Mouse (Mus musculus): ENCODE data around the gene Dupd1. TPM values are rescaled to one million over a fixed set of nuclear protein-coding genes. Genes with fewer than 3 reads are reported as not detected.

The Dupd1 gene
- polyA plus RNA-seq, 1 experiment from 2014 or later: not detected

DNA sequence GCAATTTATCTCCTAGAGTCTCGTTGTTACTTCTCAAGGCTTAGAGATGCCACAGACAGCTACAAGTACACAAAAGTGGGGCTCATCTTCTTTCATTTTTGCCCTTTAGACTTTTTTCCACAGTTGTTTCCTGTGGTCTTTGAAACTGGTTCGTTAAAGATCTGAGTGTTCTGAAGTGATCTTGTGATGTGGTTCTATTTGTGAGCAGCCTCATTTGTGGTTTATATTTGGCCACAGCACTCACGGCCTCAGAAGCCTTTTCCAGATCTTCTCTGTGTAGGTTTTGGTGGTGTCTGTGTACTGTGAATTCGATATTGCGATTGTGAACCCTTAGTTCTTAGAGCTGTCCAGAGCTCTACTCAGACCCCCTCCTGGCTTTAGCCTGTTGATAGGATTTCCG lies 77.8 kb downstream of the Dupd1 start:
- H3K4me2 ChIP-seq (ENCODE audit: low read depth, low read length): no peak overlapping the region
- 85% methylated on average over 6 of the region's 6 CpGs for WGBS
- no peak for ATAC-seq (ENCODE audit: low read depth)

DNA sequence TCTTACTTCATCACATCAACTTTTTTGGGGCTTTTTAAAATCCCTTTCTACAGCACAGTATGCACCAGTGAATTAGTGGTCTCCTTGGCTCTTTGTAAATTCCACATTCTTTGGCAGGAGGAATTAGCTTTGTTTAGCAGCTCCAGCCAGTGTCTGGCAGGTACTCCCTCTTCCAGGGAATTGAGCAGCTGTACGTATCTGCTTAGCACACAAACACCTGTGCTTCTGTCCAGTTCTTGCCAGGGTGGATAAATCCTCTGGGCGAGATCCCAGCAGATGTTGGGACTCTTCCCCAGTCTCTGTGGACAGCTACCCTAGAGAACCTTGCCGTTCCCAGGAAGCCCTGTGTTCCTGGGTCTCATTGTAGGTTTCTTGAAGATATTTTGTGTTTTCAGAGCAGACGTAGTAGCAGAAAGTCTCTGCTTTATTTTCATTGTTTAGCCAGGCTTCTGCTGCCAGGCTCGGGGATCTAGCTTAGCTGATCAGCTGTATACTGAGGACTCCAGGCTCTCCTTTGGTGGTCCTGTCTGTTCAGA lies 82.6 kb downstream of the Dupd1 start:
- Histone ChIP-seq H3K4me3 (ENCODE audit: low read length) (no peak overlapping the region), H3K4me2 (ENCODE audit: low read depth, low read length) (no peak overlapping the region), H3K9ac (ENCODE audit: low read length) (no peak overlapping the region), H3K27me3 (ENCODE audit: control insufficient read depth, insufficient read depth, low read depth, low read length) (no peaks in the 10 kb centered on the region), H3K27ac (ENCODE audit: low read length) (no peak overlapping the region), H3K9me3 (ENCODE audit: control insufficient read depth, low read length) (no peaks in the 10 kb centered on the region), H3K36me3 (ENCODE audit: control insufficient read depth, insufficient read depth, low read length) (peaks cover 12% of the 10 kb centered on the region; the same call in 1 of the 2 replicates), H3K4me1 (replicated peaks; ENCODE audit: control insufficient read depth, insufficient read depth, low read length) (no peaks in the 10 kb centered on the region)
- ATAC-seq (ENCODE audit: low read depth): no peak
- 59% methylated on average over 5 of the region's 5 CpGs for WGBS

More for the DNA sequence above, 77.8 kb downstream of the Dupd1 start:
- peaks cover 9% of the 10 kb centered on the region for H3K36me3 ChIP-seq (ENCODE audit: control insufficient read depth, insufficient read depth, low read length)
- H3K9me3 ChIP-seq (ENCODE audit: control insufficient read depth, low read length): no peaks in the 10 kb centered on the region
- no peak overlapping the region for H3K27ac ChIP-seq (ENCODE audit: low read length)
- H3K9ac ChIP-seq (ENCODE audit: low read length): no peak overlapping the region
- H3K27me3 ChIP-seq (ENCODE audit: control insufficient read depth, insufficient read depth, low read depth, low read length): no peaks in the 10 kb centered on the region
- H3K4me3 ChIP-seq (ENCODE audit: low read length): no peak overlapping the region
- H3K4me1 ChIP-seq (replicated peaks; ENCODE audit: control insufficient read depth, insufficient read depth, low read length): no peaks in the 10 kb centered on the region

Other genes starting within 250 kb of the Dupd1 start
- gene Kat6b, start 233.1 kb downstream of the Dupd1 start, polyA plus RNA-seq (2015; fragmentation: Nextera tagmentation; extraction: Ambion mirVana): 9.7 and 10.5 TPM in 2 replicates
- 7.2 and 8.9 TPM in 2 replicates for gene Samd8, start 36.0 kb upstream of the Dupd1 start, polyA plus RNA-seq (2015; fragmentation: Nextera tagmentation; extraction: Ambion mirVana)
- gene Dusp13, start 36.6 kb upstream of the Dupd1 start, polyA plus RNA-seq (2015; fragmentation: Nextera tagmentation; extraction: Ambion mirVana): 0.28 and 0.43 TPM in 2 replicates
- 253 and 264 TPM in 2 replicates for gene Vdac2, start 110.7 kb upstream of the Dupd1 start, polyA plus RNA-seq (2015; fragmentation: Nextera tagmentation; extraction: Ambion mirVana)
- 13.2 and 17.5 TPM in 2 replicates for gene Comtd1, start 134.4 kb upstream of the Dupd1 start, polyA plus RNA-seq (2015; fragmentation: Nextera tagmentation; extraction: Ambion mirVana)